Mouse (Mus musculus) liver, embryonic 14.5 days (tissue): ENCODE measurements around the gene Ankrd13b.

ENCODE experiments used
- CTCF ChIP-seq: IDR thresholded peaks from 2 replicates; pipeline ENCODE4 v1.5.1; 2016; ENCODE audit warnings: antibody characterized with exemption, low read depth, control low read depth
- EP300 ChIP-seq: IDR thresholded peaks from 2 replicates; pipeline ENCODE4 v1.6.1; 2016; ENCODE audit warnings: antibody characterized with exemption, low read depth

DNA sequence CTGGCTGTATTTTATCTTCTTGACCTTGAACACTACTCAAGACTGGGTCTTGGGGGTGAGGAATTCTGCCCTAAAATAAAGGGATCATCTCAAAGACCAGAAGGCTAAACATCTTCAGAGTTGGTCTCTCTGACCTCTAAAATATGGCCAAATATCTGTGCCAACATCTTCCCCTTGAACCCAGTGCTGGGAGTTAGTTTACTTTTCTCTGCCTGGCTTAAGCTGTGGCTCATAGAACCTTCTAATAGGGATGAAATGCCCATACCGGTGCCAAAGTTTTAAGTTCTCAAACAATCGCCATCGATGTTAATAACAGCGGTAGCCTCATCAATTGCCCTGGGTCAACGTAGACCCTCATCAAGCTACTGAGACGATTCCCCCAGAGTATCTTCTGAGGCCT lies 27.6 kb downstream of the Ankrd13b start:
- TF ChIP-seq CTCF: no peak
- no peak for TF ChIP-seq EP300
